Mouse (Mus musculus): Measurements from ENCODE around the gene Mical3. TPM values are rescaled to one million over a fixed set of nuclear protein-coding genes. Genes with fewer than 3 reads are reported as not detected.

Mical3 gene
- polyA plus RNA-seq, 1 experiment: 16.2 TPM

DNA sequence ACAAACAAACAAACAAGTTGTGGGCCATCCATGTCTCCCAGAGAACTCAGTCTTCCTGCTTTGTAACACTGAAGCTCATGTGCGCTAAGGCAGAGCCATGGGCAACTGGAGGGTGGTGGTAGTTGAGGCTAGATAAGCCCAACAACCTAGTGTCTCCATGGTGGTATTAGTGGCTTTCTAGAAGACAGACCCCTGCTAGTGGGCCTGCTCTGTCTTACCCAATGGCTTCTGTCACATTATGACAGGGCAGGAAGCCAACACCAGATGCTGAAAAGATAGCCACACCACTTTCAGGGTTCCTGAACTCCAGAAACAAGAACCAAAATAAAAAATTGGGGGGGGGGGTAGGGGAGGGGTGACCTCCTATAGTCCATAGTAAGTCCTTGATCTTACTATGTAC is 55.0 kb downstream of the Mical3 start:
- Histone ChIP-seq H3K36me3 (ENCODE audit: control insufficient read depth, insufficient read depth, low read length) (no peaks in the 10 kb centered on the region), H3K27ac (ENCODE audit: control insufficient read depth, insufficient read depth, low read length) (no peak overlapping the region), H3K27me3 (ENCODE audit: control insufficient read depth, insufficient read depth, low read length) (no peaks in the 10 kb centered on the region), H3K4me1 (replicated peaks; ENCODE audit: control insufficient read depth, insufficient read depth, low read length) (peaks cover 18% of the 10 kb centered on the region), H3K4me3 (ENCODE audit: control insufficient read depth, insufficient read depth, low read length) (no peak overlapping the region)
- no peak for DNase-seq
- no peak for TF ChIP-seq CTCF (IDR thresholded peaks at IDR 0.05; ENCODE audit: borderline replicate concordance, control insufficient read depth, extremely low read depth, insufficient read depth, low read length, poor library complexity)
- TF ChIP-seq POLR2A (IDR thresholded peaks at IDR 0.05; ENCODE audit: control insufficient read depth, extremely low read depth, insufficient read depth, low read length, poor library complexity): no peak
- WGBS: 97% methylated on average over 1 of the region's 1 CpGs

- Histone ChIP-seq H3K36me3 (ENCODE audit: control insufficient read depth, insufficient read depth, low read length) (no peaks in the 10 kb centered on the region), H3K27ac (ENCODE audit: control insufficient read depth, insufficient read depth, low read length) (no peak overlapping the region), H3K27me3 (ENCODE audit: control insufficient read depth, insufficient read depth, low read length) (no peaks in the 10 kb centered on the region), H3K4me3 (ENCODE audit: control insufficient read depth, insufficient read depth, low read length) (no peak overlapping the region), H3K4me1 (replicated peaks; ENCODE audit: control insufficient read depth, insufficient read depth, low read length) (peaks cover 22% of the 10 kb centered on the region)
- DNase-seq: no peak
- TF ChIP-seq CTCF (IDR thresholded peaks at IDR 0.05; ENCODE audit: borderline replicate concordance, control insufficient read depth, extremely low read depth, insufficient read depth, low read length, poor library complexity) (no peak), POLR2A (IDR thresholded peaks at IDR 0.05; ENCODE audit: control insufficient read depth, extremely low read depth, insufficient read depth, low read length, poor library complexity) (no peak)
- 89% methylated on average over 7 of the region's 7 CpGs for WGBS
Observed at GRCm38 (mm10) chr6:121073312-121073711, 57.5 kb downstream of the Mical3 start.

- Histone ChIP-seq H3K4me3 (ENCODE audit: control insufficient read depth, insufficient read depth, low read length) (no peak overlapping the region), H3K36me3 (ENCODE audit: control insufficient read depth, insufficient read depth, low read length) (no peaks in the 10 kb centered on the region), H3K27me3 (ENCODE audit: control insufficient read depth, insufficient read depth, low read length) (no peaks in the 10 kb centered on the region), H3K4me1 (replicated peaks; ENCODE audit: control insufficient read depth, insufficient read depth, low read length) (peaks cover 20% of the 10 kb centered on the region), H3K27ac (ENCODE audit: control insufficient read depth, insufficient read depth, low read length) (no peak overlapping the region)
- WGBS: 82% methylated on average over 2 of the region's 2 CpGs
- DNase-seq: no peak
- TF ChIP-seq CTCF (IDR thresholded peaks at IDR 0.05; ENCODE audit: borderline replicate concordance, control insufficient read depth, extremely low read depth, insufficient read depth, low read length, poor library complexity): no peak
- no peak for TF ChIP-seq POLR2A (IDR thresholded peaks at IDR 0.05; ENCODE audit: control insufficient read depth, extremely low read depth, insufficient read depth, low read length, poor library complexity)
Observed at GRCm38 (mm10) chr6:121072615-121073014, 58.2 kb downstream of the Mical3 start.

DNA sequence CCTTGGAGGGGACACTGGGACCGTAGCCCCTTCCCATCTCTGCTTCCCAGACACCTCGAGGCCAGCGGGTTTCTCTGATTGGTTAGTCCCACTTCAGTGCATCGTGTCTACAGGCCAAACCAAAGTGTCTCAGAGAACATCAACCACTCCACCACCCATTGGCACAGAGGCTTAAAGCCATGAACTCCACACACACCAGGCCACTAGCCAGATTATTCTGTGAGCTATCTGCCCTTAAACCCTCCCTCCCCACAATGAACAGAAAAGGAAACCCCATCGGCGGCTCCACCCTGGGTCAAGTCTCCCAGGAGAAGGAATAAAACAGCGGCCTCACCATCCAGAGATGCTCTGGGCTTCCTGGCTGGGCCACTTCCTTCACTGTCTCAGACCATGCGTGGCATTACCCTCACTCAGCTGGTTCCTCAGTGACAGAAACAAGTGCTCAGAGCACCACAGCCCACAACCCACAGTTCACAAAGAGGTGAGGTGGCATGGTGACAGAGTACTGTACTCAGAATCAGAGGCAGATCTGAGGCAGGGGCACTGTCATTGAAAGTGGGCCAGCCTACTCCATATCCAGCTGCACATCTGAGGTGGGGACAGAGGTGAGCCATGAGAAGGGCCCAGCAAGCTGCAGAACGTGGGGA is 60.1 kb downstream of the Mical3 start:
- Histone ChIP-seq H3K27ac (ENCODE audit: control insufficient read depth, insufficient read depth, low read length) (no peak overlapping the region), H3K4me3 (ENCODE audit: control insufficient read depth, insufficient read depth, low read length) (no peak overlapping the region), H3K4me1 (replicated peaks; ENCODE audit: control insufficient read depth, insufficient read depth, low read length) (peaks cover 18% of the 10 kb centered on the region), H3K27me3 (ENCODE audit: control insufficient read depth, insufficient read depth, low read length) (no peaks in the 10 kb centered on the region), H3K36me3 (ENCODE audit: control insufficient read depth, insufficient read depth, low read length) (no peaks in the 10 kb centered on the region)
- TF ChIP-seq POLR2A (IDR thresholded peaks at IDR 0.05; ENCODE audit: control insufficient read depth, extremely low read depth, insufficient read depth, low read length, poor library complexity) (no peak), CTCF (IDR thresholded peaks at IDR 0.05; ENCODE audit: borderline replicate concordance, control insufficient read depth, extremely low read depth, insufficient read depth, low read length, poor library complexity) (no peak)
- 44% methylated on average over 9 of the region's 9 CpGs for WGBS
- no peak for DNase-seq

DNA sequence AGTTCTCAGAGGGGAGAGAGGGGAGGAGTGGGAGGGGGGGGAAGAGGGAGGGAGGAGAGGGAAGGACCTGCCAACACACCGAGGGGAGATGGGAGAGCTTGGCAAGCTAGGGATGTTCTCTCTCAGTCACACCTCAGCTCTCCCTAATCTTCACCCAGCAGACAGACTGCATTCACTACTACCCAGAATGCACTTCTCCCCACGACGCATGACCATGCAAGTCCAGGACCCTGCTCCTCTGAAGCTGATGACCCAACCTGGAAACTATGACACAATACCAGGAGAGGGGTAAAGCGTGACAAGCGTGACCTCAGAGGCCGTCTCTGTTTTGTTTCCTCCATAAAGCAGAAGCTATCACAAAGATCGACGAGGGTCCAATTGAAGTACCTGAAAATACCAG is 61.6 kb downstream of the Mical3 start:
- DNase-seq: no peak
- TF ChIP-seq POLR2A (IDR thresholded peaks at IDR 0.05; ENCODE audit: control insufficient read depth, extremely low read depth, insufficient read depth, low read length, poor library complexity) (no peak), CTCF (IDR thresholded peaks at IDR 0.05; ENCODE audit: borderline replicate concordance, control insufficient read depth, extremely low read depth, insufficient read depth, low read length, poor library complexity) (no peak)
- H3K4me1 ChIP-seq (replicated peaks; ENCODE audit: control insufficient read depth, insufficient read depth, low read length): peaks cover 15% of the 10 kb centered on the region
- H3K27ac ChIP-seq (ENCODE audit: control insufficient read depth, insufficient read depth, low read length): no peak overlapping the region
- H3K4me3 ChIP-seq (ENCODE audit: control insufficient read depth, insufficient read depth, low read length): no peak overlapping the region
- WGBS: 78% methylated on average over 8 of the region's 8 CpGs
- H3K27me3 ChIP-seq (ENCODE audit: control insufficient read depth, insufficient read depth, low read length): no peaks in the 10 kb centered on the region
- H3K36me3 ChIP-seq (ENCODE audit: control insufficient read depth, insufficient read depth, low read length): no peaks in the 10 kb centered on the region

DNA sequence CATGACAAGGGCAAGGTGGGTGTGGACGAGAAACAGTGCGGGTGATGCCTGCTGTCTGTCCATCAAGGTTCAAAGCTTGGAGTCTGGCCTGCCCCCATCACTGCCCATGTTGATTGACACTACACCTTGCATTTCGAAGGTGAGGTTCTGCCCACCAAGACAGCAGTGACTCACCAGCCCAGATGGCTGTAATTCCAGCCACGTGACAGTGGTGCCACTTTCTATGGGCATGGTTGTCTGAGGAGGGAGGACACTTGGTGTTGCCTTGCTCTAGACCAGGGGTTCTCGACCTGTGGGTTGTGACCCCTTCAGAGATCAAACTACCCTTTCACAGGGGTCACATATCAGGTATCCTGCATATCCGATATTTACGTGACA is 62.7 kb downstream of the Mical3 start:
- 98% methylated on average over 7 of the region's 7 CpGs for WGBS
- TF ChIP-seq CTCF (IDR thresholded peaks at IDR 0.05; ENCODE audit: borderline replicate concordance, control insufficient read depth, extremely low read depth, insufficient read depth, low read length, poor library complexity) (no peak), POLR2A (IDR thresholded peaks at IDR 0.05; ENCODE audit: control insufficient read depth, extremely low read depth, insufficient read depth, low read length, poor library complexity) (no peak)
- Histone ChIP-seq H3K27me3 (ENCODE audit: control insufficient read depth, insufficient read depth, low read length) (no peaks in the 10 kb centered on the region), H3K36me3 (ENCODE audit: control insufficient read depth, insufficient read depth, low read length) (no peaks in the 10 kb centered on the region), H3K4me1 (replicated peaks; ENCODE audit: control insufficient read depth, insufficient read depth, low read length) (peaks cover 24% of the 10 kb centered on the region), H3K27ac (ENCODE audit: control insufficient read depth, insufficient read depth, low read length) (no peak overlapping the region), H3K4me3 (ENCODE audit: control insufficient read depth, insufficient read depth, low read length) (no peak overlapping the region)
- DNase-seq: no peak

Measured in thymus, adult 2 months (tissue).